Mouse (Mus musculus) retina, postnatal 1 day (tissue): ENCODE measurements around the gene Zfp871.

Experiments used
- DNase-seq: peaks from one replicate; pipeline ENCODE4 v3.0.0-alpha.2; 2012

Gene Zfp871

GRCm38 (mm10) chr17:32788094-32788559 lies at the start of gene Zfp871:
Gene Zfp871, minus strand, starts transcription at chr17:32788287.
- DNase-seq, result peak; percentile 97

DNA sequence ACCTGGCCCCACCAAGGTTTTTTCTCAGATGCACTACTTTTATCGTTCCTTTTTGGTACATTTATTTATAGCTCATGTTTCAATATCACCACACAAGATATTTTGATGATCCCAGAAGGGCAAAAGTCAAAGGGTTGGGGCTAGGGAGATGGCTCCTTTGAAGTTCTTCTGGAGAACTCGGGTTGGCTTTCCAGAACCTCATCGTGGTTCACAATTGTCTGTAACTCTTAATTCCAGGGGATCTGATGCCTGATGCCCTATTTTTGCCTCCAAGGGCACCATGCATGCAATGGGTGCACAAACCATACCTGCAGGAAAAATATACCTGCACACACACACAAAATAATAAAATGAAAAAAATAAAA lies 42.3 kb upstream of the Zfp871 start:
- no peak for DNase-seq

DNA sequence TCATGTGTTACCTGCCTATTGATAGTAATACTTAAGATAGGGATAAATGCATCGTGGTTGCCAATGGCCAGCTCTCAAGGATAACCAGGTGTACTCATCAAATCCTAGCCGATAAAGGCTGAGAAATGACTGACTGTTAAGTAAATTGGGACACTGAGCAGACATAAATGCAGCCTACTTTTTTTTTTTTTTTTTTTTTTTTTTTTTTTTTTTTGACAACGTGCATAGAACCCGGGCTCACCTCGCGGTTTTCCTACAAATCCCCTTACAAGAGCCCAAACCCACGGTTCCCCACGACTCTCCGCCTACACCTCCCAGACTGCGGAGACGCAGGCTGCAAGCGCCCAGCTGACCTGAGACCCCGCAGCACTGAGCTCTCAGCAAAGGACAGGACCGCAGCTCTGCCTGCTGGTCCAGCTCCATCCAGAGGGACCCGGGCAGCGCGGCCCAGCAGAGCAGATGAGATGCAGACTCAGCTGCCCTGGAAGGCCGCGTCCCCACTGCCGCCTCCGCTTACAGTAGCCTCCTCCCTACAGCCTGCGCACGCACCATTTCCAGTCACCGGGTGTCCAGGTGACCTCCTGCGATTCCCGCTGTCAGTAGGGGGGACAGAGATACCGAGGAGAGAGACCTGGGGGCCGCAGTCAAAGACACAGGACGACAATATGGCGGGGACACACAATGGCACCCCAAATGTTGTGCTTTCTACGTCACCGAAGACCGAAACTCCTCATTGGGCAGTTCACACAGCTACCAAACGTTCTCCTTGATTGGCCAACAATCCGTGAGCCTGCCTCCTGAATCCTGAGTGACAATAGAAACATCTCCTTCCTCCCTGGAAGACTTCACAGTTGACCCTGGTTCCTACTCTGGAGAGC lies 41.7 kb upstream of the Zfp871 start, which contains the start of gene Zfp799:
TSS of gene Zfp799 (minus strand) at position 722 of the 878 bp plus-strand sequence.
- peak; percentile 95 for DNase-seq

GRCm38 (mm10) chr17:32816074-32816784 lies 28.1 kb upstream of the Zfp871 start:
- DNase-seq, result no peak

GRCm38 (mm10) chr17:32814136-32814535 lies 26.0 kb upstream of the Zfp871 start:
- no peak for DNase-seq

GRCm38 (mm10) chr17:32810648-32811047 lies 22.6 kb upstream of the Zfp871 start:
- no peak for DNase-seq

DNA sequence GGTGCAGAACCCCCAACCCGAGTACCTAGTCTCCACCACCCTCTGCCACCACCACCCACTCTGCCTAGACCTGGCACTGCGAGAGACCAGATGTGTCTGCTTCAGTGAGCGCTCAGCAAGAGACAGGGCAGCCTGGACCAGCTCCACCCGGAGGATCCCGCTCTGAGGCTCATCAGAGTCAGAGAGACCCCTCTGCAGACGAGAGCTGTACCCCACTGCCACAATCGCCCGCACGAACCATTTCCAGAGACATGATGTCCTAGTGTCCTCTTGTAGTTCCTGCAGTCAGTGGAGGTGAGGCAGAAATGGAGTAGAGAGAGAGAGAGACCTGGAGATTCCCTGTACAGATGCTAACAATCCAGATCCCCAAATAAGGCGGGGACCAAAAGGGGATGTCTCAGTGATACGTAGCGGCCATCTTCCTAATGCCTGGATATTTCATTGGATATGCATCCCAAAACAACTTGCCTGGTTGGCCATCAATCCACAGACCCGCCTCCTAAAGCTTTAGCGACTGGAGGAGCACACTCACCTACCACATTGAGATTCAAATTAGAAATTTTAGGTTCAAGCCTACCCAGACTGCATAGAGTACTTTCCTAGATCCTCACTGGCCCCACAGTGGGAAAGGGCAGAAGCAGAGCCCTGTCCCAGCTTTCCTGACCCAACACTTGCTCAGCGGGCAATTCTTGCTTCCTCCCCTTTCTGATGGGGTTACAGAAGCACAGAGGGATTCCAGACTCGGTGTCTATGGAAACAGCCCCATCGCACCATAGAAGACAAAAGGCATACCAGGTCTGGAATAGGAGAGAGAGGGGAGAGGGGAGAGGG lies 21.7 kb upstream of the Zfp871 start, which contains the start of gene Zfp811:
TSS of gene Zfp811 (minus strand) at position 388 of the 831 bp plus-strand sequence.
- DNase-seq, result peak; percentile 92

DNA sequence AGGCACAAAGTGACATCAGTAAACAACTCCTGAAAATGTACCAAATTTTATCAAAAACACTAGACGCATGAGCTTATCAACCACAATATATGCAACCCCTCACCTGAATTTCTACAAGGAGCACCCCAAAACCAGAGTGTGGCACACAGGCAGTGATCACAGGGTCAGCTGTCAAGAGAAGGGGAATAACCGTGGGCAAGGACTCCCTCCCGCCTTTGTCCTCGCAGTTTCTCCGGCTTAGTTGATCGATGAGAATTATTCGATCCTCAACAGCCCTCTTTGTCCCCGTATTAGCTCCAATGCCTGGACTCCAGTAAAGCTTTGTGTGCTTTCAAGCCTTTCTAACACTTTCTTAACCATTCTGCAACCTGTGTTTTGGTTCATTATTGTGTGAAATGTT lies 20.8 kb upstream of the Zfp871 start:
- DNase-seq, result peak; percentile 26

GRCm38 (mm10) chr17:32789244-32789643 lies 1.2 kb upstream of the Zfp871 start:
- no peak for DNase-seq

DNA sequence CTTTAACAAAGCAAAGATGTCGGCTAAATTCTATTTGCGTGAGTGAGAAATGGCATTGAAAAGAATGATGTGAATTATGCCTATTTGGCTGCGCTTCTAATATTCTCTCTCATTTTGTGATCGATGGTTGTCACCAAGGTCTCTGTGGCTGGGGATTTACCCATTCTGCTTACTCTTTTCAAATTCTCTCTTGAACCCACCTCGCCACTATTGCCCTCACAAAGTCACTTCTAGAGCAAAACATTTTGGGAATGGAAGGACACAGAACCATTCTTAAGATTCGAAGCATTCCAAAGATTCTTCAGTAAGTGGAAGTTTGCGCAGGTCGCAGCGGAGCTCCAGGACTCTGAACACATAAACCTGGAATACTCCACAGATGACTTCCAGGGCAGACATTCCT lies 489 bp upstream of the Zfp871 start:
- DNase-seq, result no peak

DNA sequence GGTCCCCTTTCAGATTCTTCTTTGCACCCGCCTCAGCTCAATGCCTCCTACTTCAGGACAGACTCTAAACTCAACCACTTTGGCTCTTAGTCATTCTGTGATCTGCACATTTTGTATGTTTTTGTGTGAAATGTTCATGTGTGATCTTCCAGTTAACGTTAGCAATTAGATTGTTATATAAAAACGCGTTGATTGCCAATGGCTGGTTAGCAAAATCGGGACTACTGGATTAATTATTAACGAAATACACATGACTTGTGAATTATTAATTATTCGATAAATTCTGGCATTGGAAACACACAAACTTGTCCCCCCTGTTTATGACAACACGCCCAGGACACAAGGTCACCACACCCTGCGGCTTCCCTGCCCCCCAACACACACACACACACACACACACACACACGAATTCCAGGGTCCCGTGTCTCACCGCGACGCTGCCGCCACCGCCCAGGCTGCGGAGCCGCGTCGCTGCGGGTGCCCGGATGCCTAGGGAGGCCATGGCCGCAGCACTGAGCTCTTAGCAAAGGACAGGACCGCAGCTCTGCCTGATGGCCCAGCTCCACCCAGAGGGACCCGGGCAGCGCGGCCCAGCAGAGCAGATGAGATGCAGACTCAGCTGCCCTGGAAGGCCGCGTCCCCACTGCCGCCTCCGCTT lies 522 bp downstream of the Zfp871 start:
- no peak for DNase-seq

- DNase-seq, result no peak
Observed at GRCm38 (mm10) chr17:32786944-32787343, 1.1 kb downstream of the Zfp871 start.

DNA sequence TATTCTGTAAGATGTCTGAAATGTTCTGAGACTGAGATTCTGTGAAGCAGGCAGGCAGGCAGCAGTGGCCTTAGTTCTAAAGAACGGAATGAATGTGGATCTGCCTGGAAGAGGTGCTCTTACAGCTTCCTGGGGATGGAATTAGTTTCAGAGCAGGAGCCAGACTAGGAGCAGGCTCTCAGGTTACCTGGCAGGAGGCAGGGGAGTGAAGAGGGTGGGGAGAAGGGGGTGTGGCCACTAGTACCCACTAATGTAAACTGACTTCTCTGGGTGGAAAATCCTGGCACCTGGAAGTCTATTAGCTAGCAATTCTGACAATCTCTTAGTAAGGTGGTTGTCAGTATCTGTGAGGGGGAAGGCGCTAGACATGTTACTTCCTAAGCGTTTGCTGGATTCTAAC lies 2.4 kb downstream of the Zfp871 start:
- DNase-seq, result no peak

DNA sequence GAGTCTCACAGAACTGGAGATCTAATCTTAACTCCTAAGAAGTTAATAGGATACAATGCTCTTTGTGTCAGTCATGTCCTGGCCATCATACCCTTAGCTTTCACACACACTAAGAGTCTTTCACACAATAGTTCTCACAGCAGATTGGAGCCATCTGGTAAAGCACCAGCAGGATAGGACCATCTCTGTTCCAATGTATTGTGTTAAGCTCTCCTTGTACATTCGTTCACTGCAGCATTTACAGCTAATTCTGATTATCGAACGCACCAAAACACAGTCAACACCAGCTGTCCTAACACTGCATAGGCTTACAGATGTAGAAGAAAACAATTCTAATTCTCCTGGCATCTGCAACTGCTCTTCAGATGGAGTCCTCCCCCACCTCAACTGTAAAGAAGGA lies 10.5 kb downstream of the Zfp871 start:
- peak; percentile 22 for DNase-seq

GRCm38 (mm10) chr17:32771213-32771612 lies 16.9 kb downstream of the Zfp871 start:
- no peak for DNase-seq

DNA sequence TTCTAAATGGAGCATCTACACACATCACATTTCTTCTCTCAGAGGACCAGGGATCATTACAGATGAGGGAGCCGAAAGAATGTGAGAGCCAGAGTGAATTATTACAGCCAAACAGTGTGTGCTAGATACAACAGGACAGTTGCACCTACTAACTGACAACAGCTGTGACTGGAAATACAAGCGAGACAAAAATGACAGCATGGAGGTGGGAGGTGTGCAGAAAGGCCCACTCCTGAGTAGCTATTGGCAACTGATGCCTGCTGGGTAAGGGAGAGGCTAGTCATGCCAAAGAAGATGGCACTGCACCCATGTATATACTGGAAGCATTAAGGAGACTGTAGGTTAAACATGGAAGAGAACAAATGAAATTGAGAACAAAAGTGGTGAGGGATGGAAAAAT lies 21.7 kb downstream of the Zfp871 start:
- no peak for DNase-seq

- no peak for DNase-seq
Observed at GRCm38 (mm10) chr17:32757331-32757730, 30.8 kb downstream of the Zfp871 start.

GRCm38 (mm10) chr17:32753634-32754033 lies 34.5 kb downstream of the Zfp871 start:
- DNase-seq, result peak; percentile 56

GRCm38 (mm10) chr17:32752813-32753360 lies 35.2 kb downstream of the Zfp871 start:
- DNase-seq, result no peak

DNA sequence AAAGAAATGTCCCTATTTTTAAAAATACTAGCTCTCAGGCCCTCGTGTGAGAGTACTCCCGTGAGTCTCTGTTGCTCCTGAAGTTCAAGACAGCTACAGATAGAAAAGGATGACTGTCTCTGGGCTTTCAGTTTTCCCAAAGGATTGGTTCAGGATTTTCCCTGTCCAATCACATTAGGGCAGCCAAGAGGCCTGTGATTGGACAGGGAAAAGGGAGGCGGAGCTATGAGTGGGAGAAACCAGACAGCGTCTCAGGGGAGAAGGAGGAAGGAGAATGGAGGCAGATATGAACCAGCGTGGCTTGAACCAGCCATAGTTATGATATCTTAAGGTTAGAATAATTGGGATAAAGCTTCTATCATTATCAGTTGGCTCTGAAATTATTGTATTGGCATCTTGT lies 37.5 kb downstream of the Zfp871 start:
- peak; percentile 29 for DNase-seq

DNA sequence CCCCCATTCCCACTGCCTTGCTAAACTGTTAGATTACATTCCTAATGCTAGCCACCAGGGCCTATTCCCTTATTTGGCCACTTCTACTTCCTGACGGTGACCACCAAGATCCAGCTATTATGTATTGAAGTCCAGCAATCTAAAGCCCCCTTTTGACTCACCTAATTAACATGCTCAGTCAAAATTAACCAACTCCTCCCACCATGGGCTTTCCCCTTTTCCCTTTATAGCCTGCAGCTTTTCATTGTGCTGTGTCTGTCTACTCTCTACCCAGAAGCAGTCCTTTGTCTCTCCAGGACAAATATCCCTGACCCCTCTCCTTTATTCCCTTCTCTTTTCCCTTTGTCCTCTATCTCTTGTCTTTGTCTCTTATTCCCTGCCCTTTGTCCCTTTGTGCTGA lies 47.0 kb downstream of the Zfp871 start:
- no peak for DNase-seq

DNA sequence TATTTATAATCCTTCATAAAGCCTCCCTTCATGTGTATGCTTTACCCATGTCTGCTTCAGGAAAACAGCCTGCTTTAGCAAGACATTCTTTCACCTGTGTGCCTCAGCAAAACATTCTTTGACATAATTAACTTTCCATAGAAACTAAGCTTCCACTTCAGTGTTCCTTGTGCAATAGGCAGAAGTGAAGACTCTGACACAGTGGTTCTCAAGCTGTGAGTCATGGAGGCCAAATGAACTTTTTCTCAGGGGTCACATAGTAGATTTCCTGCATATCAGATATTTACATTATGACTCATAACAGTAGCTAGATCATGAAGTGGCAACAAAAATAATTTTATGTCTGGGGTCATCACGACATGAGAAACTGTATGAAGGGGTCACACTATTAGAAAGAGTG lies 49.7 kb downstream of the Zfp871 start:
- DNase-seq, result no peak
